Mouse (Mus musculus) midbrain, embryonic 16.5 days (tissue): ENCODE measurements at regions not wholly inside any gene's neighbourhood (a gene's known extent, or its start where the extent isn't known, plus 50 kb on each side); places are given as distances from the start of the nearest gene placed in this dataset.

Experiments
- ATAC-seq: fragments of 200-750 bp; cut with Nextera tagmentation; 2 replicates; pipeline ENCODE4 v1.8.0; 2017; ENCODE audit warnings: moderate TSS enrichment
- H3K27ac ChIP-seq: fragments of 300-500 bp; sonication (generic); 2 replicates; pipeline ENCODE4 v1.5.1; 2014; ENCODE audit warnings: mild to moderate bottlenecking, low read length, mixed read lengths
- H3K27me3 ChIP-seq: fragments of 300-500 bp; sonication (generic); 2 replicates; pipeline ENCODE4 v1.6.1; 2014; ENCODE audit warnings: low read depth, low read length, mixed read lengths; ENCODE audit not compliant: control insufficient read depth, insufficient read depth
- H3K36me3 ChIP-seq: fragments of 300-500 bp; sonication (generic); 2 replicates; pipeline ENCODE4 v1.6.1; 2014; ENCODE audit warnings: mild to moderate bottlenecking, low read length, moderate library complexity, mixed read lengths; ENCODE audit not compliant: control insufficient read depth, insufficient read depth
- H3K4me1 ChIP-seq: fragments of 300-500 bp; sonication (generic); 2 replicates; pipeline ENCODE4 v1.6.1; 2014; ENCODE audit warnings: mild to moderate bottlenecking, low read length, mixed read lengths; ENCODE audit not compliant: control insufficient read depth, insufficient read depth
- H3K4me2 ChIP-seq: fragments of 300-500 bp; sonication (generic); 2 replicates; pipeline ENCODE4 v1.6.1; 2014; ENCODE audit warnings: mild to moderate bottlenecking, low read length, mixed read lengths
- H3K4me3 ChIP-seq: fragments of 300-500 bp; sonication (generic); 2 replicates; pipeline ENCODE4 v1.5.1; 2014; ENCODE audit warnings: low read depth, mild to moderate bottlenecking, low read length, moderate library complexity, mixed read lengths
- H3K9ac ChIP-seq: fragments of 300-500 bp; sonication (generic); 2 replicates; pipeline ENCODE4 v1.6.1; 2014; ENCODE audit warnings: low read depth, low read length, mixed read lengths
- H3K9me3 ChIP-seq: fragments of 300-500 bp; sonication (generic); replicated peaks from 2 replicates; pipeline ENCODE4 v1.6.1; 2014; ENCODE audit warnings: mild to moderate bottlenecking, low read length, mixed read lengths; ENCODE audit not compliant: control insufficient read depth, poor library complexity, severe bottlenecking
- WGBS: fragments of 180-500 bp; shearing (Covaris S2); extraction: QIAGEN DNeasy Blood & Tissue Kit; methylation state at CpG from one replicate; pipeline ENCODE4 v1.1.7; 2014; 5-methylcytosine and 5-hydroxymethylcytosine counted together

DNA sequence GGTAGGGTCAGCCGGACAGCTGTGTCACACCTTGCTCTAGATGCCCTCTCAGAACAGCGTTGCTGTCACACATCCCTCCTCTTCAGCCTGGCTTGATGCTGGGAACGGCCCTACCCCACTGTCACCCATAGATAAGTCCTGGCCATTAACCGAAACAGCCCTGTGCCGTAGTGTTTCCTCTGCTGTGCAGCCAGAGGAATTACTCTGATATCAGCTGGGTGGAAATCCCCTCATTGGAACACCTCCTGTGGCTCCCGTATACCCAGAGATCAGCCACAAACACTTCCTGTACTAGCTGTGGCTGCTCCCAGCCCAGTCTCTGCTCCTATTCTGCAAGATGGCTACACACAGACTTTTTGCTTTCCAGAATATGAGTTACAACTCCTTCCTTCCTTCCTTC lies 334.5 kb upstream of the Tbx3 start:
- H3K27ac ChIP-seq = no peak overlapping the region
- WGBS = 91% methylated on average over 6 of the region's 6 CpGs

DNA sequence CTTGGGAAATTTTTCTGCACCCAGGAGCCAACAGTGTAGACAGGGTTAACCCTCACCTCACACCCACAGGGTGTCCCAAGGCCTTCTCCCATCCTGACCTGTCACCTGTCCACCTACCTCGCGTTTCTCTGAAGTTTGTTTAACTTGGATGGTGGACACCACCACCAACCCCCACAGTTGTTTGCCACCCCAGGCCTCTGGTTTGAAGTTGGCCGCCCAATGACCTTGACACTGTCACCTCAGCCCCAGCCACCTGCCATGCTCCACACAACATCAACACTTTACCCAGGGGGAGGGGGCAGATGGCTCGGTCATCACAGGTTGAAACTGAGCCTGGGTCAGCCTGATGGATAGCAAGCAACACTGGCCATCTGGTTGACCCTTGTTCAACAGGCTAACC lies 332.7 kb upstream of the Tbx3 start:
- no peaks in the 10 kb centered on the region for H3K4me1 ChIP-seq
- WGBS = 94% methylated on average over 4 of the region's 4 CpGs
- H3K4me2 ChIP-seq = no peak overlapping the region
- H3K27me3 ChIP-seq = no peaks in the 10 kb centered on the region
- no peak overlapping the region for H3K9ac ChIP-seq
- no peaks in the 10 kb centered on the region for H3K9me3 ChIP-seq
- no peaks in the 10 kb centered on the region for H3K36me3 ChIP-seq
- no peak overlapping the region for H3K27ac ChIP-seq
- no peak for ATAC-seq
- H3K4me3 ChIP-seq = no peak overlapping the region

More for the DNA sequence above, 334.5 kb upstream of the Tbx3 start:
- no peak overlapping the region for H3K9ac ChIP-seq
- H3K9me3 ChIP-seq = no peaks in the 10 kb centered on the region
- no peak overlapping the region for H3K4me2 ChIP-seq
- no peaks in the 10 kb centered on the region for H3K4me1 ChIP-seq
- H3K27me3 ChIP-seq = no peaks in the 10 kb centered on the region
- no peak for ATAC-seq
- H3K4me3 ChIP-seq = no peak overlapping the region
- no peaks in the 10 kb centered on the region for H3K36me3 ChIP-seq

DNA sequence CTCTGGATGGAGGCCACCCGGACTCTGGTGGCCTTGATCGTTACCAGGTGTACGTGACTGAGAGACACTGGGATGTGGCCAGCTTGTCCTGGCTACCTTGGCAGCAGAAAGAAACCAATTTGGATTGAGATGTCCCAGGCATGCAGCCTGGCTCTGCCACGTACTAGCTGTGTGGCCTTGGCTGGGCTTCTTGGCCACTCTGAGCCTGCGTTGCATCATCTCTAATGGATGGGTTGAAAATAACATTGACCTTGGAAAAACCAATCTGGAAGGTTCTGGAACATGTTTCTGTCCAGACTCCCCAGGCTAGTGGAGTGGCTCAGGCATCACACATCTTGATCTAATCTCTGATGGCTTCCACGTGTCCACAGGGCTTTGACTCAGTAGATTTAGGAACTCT lies 331.8 kb upstream of the Tbx3 start:
- H3K4me2 ChIP-seq = no peak overlapping the region
- no peaks in the 10 kb centered on the region for H3K27me3 ChIP-seq
- 92% methylated on average over 6 of the region's 6 CpGs for WGBS
- H3K27ac ChIP-seq = no peak overlapping the region
- no peaks in the 10 kb centered on the region for H3K4me1 ChIP-seq
- no peak for ATAC-seq
- H3K9me3 ChIP-seq = no peaks in the 10 kb centered on the region
- H3K4me3 ChIP-seq = no peak overlapping the region
- H3K36me3 ChIP-seq = no peaks in the 10 kb centered on the region
- H3K9ac ChIP-seq = no peak overlapping the region

DNA sequence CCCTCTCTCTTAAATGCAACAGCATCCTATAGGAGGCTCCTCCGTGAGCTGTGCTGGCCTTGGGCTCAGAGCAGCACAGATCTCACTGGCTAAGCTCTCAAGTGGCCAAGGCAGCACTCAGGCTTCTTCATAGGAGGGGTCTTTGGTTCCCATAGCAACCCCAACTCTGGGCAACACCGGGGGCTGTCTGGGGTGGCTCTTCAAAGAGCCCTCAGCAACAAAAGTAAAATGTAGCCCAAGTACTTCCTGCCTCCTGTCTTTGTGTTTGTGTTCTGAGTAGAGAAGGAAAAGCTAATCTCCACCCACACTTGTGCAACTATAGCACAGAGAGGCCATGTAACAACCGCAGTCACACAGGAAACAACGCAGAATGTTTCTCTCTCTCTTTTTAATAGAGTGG lies 322.2 kb upstream of the Tbx3 start:
- Histone ChIP-seq H3K36me3 (no peaks in the 10 kb centered on the region), H3K9ac (no peak overlapping the region), H3K4me1 (no peaks in the 10 kb centered on the region), H3K4me2 (no peak overlapping the region), H3K9me3 (no peaks in the 10 kb centered on the region), H3K4me3 (no peak overlapping the region), H3K27me3 (no peaks in the 10 kb centered on the region), H3K27ac (no peak overlapping the region)
- ATAC-seq = no peak
- WGBS = 21% methylated on average over 4 of the region's 4 CpGs

DNA sequence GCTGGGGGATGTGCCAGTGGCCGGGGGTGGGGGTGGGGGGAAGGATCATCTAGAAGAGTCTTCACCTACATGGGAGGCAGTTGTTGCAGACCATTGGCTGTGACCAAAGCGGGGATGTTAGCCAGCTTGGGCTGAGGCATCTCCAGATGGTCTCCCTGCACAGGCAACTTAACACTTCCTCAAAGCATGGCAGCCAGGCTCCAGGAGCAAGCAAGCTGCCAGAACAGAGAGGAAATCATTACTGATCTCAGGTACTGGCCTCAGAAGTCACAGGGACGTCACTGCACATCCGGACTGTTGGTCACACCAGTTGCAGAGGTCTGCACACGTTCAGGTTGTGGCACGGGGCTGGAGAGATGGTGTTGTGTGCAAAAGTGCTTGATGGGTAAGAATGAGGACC lies 321.1 kb upstream of the Tbx3 start:
- no peaks in the 10 kb centered on the region for H3K27me3 ChIP-seq
- H3K27ac ChIP-seq = no peak overlapping the region
- no peak overlapping the region for H3K9ac ChIP-seq
- ATAC-seq = no peak
- 84% methylated on average over 6 of the region's 6 CpGs for WGBS
- no peak overlapping the region for H3K4me2 ChIP-seq
- no peaks in the 10 kb centered on the region for H3K9me3 ChIP-seq
- no peak overlapping the region for H3K4me3 ChIP-seq
- no peaks in the 10 kb centered on the region for H3K36me3 ChIP-seq
- H3K4me1 ChIP-seq = no peaks in the 10 kb centered on the region

DNA sequence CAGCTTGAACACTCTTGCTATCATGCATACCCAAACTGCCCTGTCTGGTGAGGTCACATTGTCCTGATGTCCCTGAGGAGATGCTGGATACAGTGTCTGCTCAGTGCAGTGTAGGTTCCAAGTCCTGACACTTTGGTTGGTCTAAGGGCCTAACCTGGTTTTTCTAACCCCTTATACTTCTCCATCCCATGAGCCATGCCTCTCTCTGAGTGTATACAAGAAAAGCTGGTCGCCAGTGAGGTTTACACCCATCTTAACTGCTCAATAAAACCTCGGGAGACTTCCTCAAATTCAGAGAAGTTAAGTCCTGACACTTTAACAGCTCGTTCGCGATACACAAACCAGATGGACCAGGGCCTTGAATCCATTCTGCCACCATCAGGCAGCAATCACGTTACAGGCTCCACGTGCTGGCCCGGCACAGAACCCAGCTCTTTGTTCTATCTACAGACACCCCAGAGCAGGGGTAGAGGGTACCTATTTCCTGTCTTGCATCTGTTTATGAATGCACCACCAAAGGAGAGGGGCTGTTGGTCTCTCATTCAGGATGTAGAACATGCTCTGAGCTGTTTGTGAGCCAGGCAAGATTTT lies 320.0 kb upstream of the Tbx3 start:
- Histone ChIP-seq H3K9me3 (no peaks in the 10 kb centered on the region), H3K27ac (no peak overlapping the region), H3K4me1 (no peaks in the 10 kb centered on the region), H3K9ac (no peak overlapping the region), H3K36me3 (no peaks in the 10 kb centered on the region), H3K4me3 (no peak overlapping the region), H3K4me2 (no peak overlapping the region), H3K27me3 (no peaks in the 10 kb centered on the region)
- WGBS = 83% methylated on average over 8 of the region's 8 CpGs
- no peak for ATAC-seq

DNA sequence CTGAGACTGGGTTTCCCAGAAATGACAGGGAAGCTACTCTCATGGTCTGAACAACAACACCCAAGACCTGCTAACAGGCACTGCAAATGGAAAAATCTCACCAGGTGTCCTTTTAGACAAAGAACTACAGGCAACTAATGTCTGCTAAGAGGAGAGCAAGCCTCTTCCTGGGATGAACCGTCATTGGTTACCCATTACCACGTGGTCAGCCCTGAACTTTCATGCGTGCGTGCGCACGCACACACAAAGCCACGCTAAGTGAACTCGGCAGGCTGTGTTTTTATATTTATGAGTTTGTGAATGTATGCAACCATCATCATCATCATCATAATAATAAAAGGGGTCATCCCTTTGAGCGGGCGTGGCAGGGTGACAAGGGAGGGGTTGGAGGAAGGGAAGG lies 315.0 kb upstream of the Tbx3 start:
- ATAC-seq = no peak
- H3K27me3 ChIP-seq = no peaks in the 10 kb centered on the region
- H3K36me3 ChIP-seq = no peaks in the 10 kb centered on the region
- H3K9me3 ChIP-seq = no peaks in the 10 kb centered on the region
- H3K9ac ChIP-seq = no peak overlapping the region
- no peaks in the 10 kb centered on the region for H3K4me1 ChIP-seq
- no peak overlapping the region for H3K27ac ChIP-seq
- no peak overlapping the region for H3K4me2 ChIP-seq
- H3K4me3 ChIP-seq = no peak overlapping the region
- WGBS = 92% methylated on average over 10 of the region's 10 CpGs

DNA sequence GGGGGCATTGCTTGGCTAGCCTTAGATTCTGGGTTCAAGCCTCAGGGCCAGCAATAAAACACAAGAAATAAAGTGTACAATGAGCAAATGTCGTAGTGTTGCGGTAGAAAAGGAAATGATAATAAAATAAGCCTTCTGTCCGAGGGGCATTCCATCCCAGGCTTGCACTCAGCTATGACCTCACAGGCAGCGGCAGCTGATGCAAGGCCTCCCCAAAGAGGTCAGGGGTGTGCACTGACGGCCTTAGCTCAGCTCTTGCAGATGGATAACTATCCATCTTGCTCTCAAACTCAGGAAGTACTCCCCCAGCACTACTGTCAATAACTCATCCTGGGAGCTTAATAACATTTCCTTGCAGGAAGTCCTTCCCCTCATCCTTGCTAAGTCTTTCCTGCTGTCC lies 314.4 kb upstream of the Tbx3 start:
- Histone ChIP-seq H3K4me1 (no peaks in the 10 kb centered on the region), H3K9me3 (no peaks in the 10 kb centered on the region), H3K27me3 (no peaks in the 10 kb centered on the region), H3K4me2 (no peak overlapping the region), H3K9ac (no peak overlapping the region), H3K36me3 (no peaks in the 10 kb centered on the region), H3K4me3 (no peak overlapping the region), H3K27ac (no peak overlapping the region)
- 80% methylated on average over 5 of the region's 5 CpGs for WGBS
- ATAC-seq = no peak

DNA sequence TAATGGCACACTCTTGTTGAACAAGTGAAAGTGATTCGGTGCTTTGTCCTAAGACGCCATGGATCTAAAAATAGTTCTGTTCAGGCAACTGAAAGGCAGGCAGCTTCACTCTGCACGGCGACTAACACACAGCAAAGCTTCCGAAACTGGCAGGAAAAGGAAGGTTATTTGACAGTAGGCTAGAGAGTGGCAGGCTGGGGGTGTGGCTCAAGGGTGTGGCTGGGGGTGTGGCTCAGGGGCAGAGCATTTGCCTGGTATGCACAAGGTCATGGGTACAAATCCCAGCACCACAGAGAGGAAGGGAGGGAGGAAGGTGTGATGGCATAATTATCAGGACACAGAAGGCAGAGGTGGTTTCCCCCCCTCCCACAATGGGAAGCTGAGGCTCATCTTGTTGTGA lies 310.8 kb upstream of the Tbx3 start:
- Histone ChIP-seq H3K4me3 (no peak overlapping the region), H3K36me3 (no peaks in the 10 kb centered on the region), H3K4me2 (no peak overlapping the region), H3K27me3 (no peaks in the 10 kb centered on the region), H3K4me1 (no peaks in the 10 kb centered on the region), H3K27ac (no peak overlapping the region), H3K9ac (no peak overlapping the region), H3K9me3 (no peaks in the 10 kb centered on the region)
- ATAC-seq = no peak
- 68% methylated on average over 5 of the region's 5 CpGs for WGBS

DNA sequence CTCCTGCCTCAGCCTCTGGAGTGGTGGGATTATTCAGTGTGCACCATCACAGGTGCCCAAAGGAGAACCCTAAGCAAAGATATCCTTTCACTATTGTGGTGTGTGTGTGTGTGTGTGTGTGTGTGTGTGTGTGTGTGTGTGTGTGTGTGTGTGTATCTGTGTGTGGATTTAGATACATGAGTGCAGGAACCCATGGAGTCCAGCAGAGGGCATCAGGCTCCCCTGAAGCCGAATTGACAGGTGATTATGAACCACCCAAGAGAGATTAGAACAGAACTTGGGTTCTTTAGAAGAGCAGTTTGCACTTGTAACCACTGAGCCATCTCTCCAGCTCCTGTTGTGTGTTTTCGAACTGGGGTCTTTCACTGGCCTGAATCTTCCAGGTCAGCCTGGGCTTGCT lies 310.1 kb upstream of the Tbx3 start:
- 90% methylated on average over 2 of the region's 2 CpGs for WGBS
- H3K9me3 ChIP-seq = no peaks in the 10 kb centered on the region
- H3K27ac ChIP-seq = no peak overlapping the region
- no peaks in the 10 kb centered on the region for H3K4me1 ChIP-seq
- no peak overlapping the region for H3K9ac ChIP-seq
- no peak for ATAC-seq
- no peaks in the 10 kb centered on the region for H3K27me3 ChIP-seq
- no peak overlapping the region for H3K4me3 ChIP-seq
- no peak overlapping the region for H3K4me2 ChIP-seq
- H3K36me3 ChIP-seq = no peaks in the 10 kb centered on the region
